Mouse (Mus musculus) left cerebral cortex, postnatal 25 days (tissue): Measurements from ENCODE around the gene Asz1. TPM values are rescaled to one million over a fixed set of nuclear protein-coding genes. Genes with fewer than 3 reads are reported as not detected.

Experiments
- DNase-seq, 2 experiments: peaks; one replicate each; pipeline ENCODE4 v3.0.0; 2022; ENCODE audit warnings: low spot score in 2 of 2, mixed read lengths in 1 of 2
- intact Hi-C: fragments of 180-260 bp; cut with DNase I; formaldehyde crosslinking; loops from one replicate; pipeline ENCODE4 v1.15.1; 2025
- total RNA-seq, 2 experiments: library from RNA; stranded (reverse); gene quantifications; 2 replicates each; pipeline ENCODE4 v1.2.3; 2021

Gene Asz1
- total RNA-seq, 2 experiments from 2014 or later = not detected

DNA sequence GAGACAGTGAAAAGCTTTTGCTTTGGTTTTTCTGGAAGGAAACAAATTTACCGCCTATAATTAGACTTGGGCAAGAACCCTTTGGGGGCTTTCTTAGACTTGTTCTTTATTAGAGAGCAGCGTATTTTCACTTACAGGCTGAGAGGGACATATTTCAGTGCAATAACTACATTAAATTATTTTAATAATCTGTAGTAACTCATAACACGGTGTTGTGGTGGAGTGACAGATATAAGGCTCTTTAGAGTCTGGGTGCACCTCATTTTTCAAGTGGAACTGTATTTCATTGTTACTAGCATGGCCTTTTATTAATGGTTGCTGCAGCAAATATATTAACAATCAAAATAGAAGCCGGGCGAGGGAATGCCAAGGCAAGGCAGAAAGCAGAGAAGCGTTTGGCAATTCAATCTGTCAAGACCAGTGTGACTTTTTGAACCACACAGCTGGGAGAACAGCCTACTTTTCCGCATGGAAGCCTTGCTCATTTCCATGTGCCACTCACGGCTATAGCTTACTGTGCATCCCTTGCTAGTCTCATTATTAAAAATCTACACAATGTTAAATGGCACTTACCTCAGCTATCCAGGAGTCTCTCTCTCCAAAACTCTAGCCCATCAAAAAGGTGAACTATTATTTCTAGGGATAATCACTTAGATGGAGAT lies 84.6 kb downstream of the Asz1 start:
- intact Hi-C loops = no loop called here
- no peak for DNase-seq

DNA sequence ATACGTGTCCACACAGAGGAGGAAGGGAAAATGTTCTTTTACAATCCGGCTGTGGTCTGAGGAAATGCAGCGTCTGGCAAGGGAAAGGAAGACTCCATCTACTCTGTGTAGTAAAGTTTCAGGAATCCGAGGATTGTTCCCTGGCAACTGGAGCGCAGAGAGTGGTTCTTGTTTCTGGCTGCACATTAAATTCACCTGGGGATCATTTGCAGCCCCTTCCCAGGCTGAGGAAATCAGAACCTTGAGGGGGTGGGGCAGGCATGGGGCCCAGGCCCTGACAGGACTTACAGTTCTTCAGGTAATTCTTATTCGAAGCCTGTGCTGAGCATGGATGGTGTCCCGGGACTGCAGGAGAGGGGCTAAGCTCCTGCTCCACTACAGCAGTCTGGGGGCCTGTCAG lies 95.5 kb downstream of the Asz1 start:
- intact Hi-C loops = no loop called here
- DNase-seq = no peak

DNA sequence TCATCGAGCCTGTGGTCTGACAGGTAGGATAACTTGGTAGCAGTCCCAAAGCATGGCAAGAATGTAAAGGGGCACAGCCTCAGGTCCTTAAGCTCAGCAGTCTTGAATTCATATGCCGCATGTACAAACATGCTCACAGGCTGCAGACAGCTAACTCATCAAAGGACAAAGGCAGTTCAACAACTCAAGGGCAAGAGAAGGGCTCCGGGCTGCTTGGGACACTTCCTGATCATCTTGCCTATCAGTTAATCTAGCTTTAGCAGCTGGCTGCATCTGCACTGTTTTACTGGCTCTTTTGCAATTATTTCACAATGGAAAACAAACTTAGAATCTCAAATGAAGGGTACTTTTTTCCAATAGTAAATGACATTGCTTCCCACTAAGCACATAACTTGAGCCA lies 101.5 kb downstream of the Asz1 start:
- intact Hi-C loops = no loop called here
- DNase-seq = no peak

DNA sequence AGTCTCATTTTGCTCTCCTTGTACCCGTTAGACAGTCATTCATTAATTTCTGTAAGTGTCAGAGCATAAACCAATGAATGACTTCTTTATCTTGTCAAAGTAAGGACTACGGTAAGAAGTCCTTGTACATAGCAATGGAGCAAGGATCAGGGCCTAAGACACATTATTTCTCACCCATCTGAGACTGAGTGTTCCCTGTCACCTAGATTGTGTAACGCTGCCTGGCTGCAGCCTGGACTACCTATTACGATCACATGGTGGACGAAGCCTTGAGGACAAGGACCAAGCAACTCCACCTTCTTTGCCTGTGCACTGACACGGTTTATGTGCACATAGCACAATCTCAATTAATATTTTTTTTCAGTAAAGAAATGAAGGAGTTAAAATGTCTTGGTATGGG lies 106.8 kb downstream of the Asz1 start:
- intact Hi-C loops = no loop called here
- no peak for DNase-seq

Other genes with a start within 250 kb of the Asz1 start
- gene Wnt2, start 78.5 kb downstream of the Asz1 start, total RNA-seq = 1 to 10 TPM; 5.9 to 7.0 TPM
- gene Cftr, start 61.6 kb upstream of the Asz1 start, total RNA-seq = under 1 TPM; 0.30 to 0.80 TPM